Mouse (Mus musculus): ENCODE measurements at regions not wholly inside any gene's neighbourhood (a gene's known extent, or its start where the extent isn't known, plus 50 kb on each side); places are given as distances from the start of the nearest gene placed in this dataset.

DNA sequence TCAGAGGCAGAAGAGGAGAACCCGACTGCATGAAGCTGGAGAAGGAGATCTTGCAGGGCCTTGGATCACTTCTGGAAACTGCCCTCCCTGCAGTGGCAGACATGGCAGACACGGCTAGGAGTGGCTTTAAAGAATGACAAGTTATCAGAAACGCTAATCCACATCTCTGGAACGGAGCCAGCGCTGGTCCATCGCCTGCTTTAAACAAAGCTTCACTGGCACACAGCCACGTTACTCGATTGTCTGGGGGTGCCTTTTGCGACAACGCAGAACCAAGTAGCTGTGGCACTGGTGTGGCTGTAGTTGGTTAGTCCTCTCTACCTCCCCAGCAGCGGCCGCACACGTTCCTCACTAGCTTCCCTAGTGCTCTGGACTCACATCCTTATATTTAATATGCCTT lies 147.0 kb downstream of the Mreg start:
- Histone ChIP-seq H3K4me2 (ENCODE audit: low read length) (peak overlapping the region; percentile 29), H3K27me3 (ENCODE audit: control insufficient read depth, insufficient read depth, low read depth, low read length) (no peaks in the 10 kb centered on the region), H3K9ac (ENCODE audit: low read depth, low read length) (no peak overlapping the region), H3K27ac (ENCODE audit: low read length) (no peak overlapping the region), H3K36me3 (ENCODE audit: control insufficient read depth, insufficient read depth, low read length) (no peaks in the 10 kb centered on the region), H3K4me1 (ENCODE audit: control insufficient read depth, insufficient read depth, low read length) (0 out of 2 replicates have a peak, but pooled peaks cover 2% of the 10 kb centered on the region), H3K4me3 (ENCODE audit: low read depth, low read length) (0 out of 2 replicates have a peak overlapping the region, but pooled peaks have one; percentile 6), H3K9me3 (replicated peaks; ENCODE audit: control insufficient read depth, low read length, poor library complexity, severe bottlenecking) (no peaks in the 10 kb centered on the region)
- peak; percentile 52; the same call in 1 of the 2 replicates for ATAC-seq
- WGBS = 31% methylated on average over 13 of the region's 13 CpGs

DNA sequence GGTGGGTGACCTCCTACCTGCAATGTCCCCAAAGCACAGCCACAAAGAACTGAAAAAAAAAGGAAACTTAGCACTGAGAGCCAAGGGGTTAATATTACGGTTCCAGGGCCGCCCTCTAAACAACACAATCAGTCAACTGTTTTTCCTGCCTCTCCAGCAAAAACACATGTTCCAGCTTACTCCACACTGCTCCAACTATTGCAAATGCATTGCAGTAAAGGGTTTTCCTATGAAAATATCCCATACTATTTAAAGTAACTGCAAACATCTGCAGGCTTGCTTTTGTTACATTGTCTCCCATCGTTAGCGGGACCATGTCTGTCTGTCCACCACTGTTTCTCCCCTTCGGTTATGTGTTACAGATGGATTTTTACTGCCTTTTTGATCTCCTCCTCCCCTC lies 151.7 kb downstream of the Mreg start:
- Histone ChIP-seq H3K27ac (ENCODE audit: low read length) (no peak overlapping the region), H3K4me1 (ENCODE audit: control insufficient read depth, insufficient read depth, low read length) (no peaks in the 10 kb centered on the region), H3K4me3 (ENCODE audit: low read depth, low read length) (no peak overlapping the region), H3K9ac (ENCODE audit: low read depth, low read length) (no peak overlapping the region), H3K9me3 (replicated peaks; ENCODE audit: control insufficient read depth, low read length, poor library complexity, severe bottlenecking) (no peaks in the 10 kb centered on the region), H3K4me2 (ENCODE audit: low read length) (no peak overlapping the region), H3K27me3 (ENCODE audit: control insufficient read depth, insufficient read depth, low read depth, low read length) (no peaks in the 10 kb centered on the region), H3K36me3 (ENCODE audit: control insufficient read depth, insufficient read depth, low read length) (no peaks in the 10 kb centered on the region)
- no peak for ATAC-seq
- 67% methylated on average over 5 of the region's 5 CpGs for WGBS

DNA sequence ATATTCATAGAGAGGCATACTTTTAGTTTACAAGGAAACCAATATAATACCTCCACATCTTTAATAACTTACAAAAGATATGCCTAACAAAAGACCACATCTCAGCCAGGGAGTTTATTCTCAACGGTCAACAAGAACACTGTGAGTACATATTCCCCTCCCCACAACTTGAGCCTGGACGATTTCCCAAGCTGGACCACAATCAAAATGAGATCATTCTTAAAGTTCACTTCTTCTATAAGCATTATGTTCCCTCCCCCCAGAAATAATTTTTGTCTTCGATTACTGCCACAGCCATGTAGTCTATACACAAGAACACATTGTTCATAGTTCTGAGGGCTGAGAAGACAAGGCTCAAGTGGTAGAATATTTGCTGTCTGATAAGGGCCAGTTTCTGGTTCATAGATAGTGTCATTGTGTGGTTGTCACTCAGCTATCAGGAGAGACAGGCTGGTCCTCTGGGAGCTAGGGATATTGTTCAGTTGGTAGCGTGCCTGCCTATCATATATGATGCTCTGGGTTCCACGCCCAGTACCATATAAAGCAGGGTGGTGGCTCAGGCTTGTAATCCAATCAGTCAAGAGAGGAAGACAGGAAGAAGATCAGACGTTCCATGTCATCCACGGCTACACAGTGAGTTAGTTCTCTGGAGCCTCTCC lies 153.9 kb downstream of the Mreg start:
- no peak overlapping the region for H3K4me3 ChIP-seq (ENCODE audit: low read depth, low read length)
- ATAC-seq = no peak
- H3K4me2 ChIP-seq (ENCODE audit: low read length) = no peak overlapping the region
- H3K27me3 ChIP-seq (ENCODE audit: control insufficient read depth, insufficient read depth, low read depth, low read length) = no peaks in the 10 kb centered on the region
- H3K36me3 ChIP-seq (ENCODE audit: control insufficient read depth, insufficient read depth, low read length) = no peaks in the 10 kb centered on the region
- 84% methylated on average over 7 of the region's 7 CpGs for WGBS
- H3K27ac ChIP-seq (ENCODE audit: low read length) = no peak overlapping the region
- no peaks in the 10 kb centered on the region for H3K4me1 ChIP-seq (ENCODE audit: control insufficient read depth, insufficient read depth, low read length)
- no peaks in the 10 kb centered on the region for H3K9me3 ChIP-seq (replicated peaks; ENCODE audit: control insufficient read depth, low read length, poor library complexity, severe bottlenecking)
- H3K9ac ChIP-seq (ENCODE audit: low read depth, low read length) = no peak overlapping the region

DNA sequence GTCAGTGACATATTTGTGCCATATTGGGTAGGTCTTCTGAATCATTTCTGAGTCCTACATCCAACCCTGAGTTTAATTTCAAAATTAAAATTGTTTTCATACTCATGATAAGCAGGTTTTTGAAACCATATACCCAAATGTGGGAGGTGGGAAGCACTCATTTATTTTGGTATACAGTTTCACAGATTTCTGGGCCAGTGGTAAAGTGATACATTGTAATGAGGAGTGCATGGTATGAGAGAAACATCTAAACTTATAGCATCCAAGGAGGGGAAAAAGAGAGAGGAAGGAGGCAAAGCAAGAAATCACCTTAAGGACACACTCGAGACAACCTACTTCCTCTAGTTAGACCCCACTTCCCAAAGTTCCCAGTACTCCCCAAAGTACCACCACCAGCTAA lies 157.6 kb downstream of the Mreg start:
- Histone ChIP-seq H3K4me3 (ENCODE audit: low read depth, low read length) (no peak overlapping the region), H3K36me3 (ENCODE audit: control insufficient read depth, insufficient read depth, low read length) (no peaks in the 10 kb centered on the region), H3K27me3 (ENCODE audit: control insufficient read depth, insufficient read depth, low read depth, low read length) (no peaks in the 10 kb centered on the region), H3K4me2 (ENCODE audit: low read length) (no peak overlapping the region), H3K27ac (ENCODE audit: low read length) (no peak overlapping the region), H3K9me3 (replicated peaks; ENCODE audit: control insufficient read depth, low read length, poor library complexity, severe bottlenecking) (no peaks in the 10 kb centered on the region), H3K9ac (ENCODE audit: low read depth, low read length) (no peak overlapping the region), H3K4me1 (ENCODE audit: control insufficient read depth, insufficient read depth, low read length) (no peaks in the 10 kb centered on the region)
- no peak for ATAC-seq
- WGBS = 100% methylated on average over 1 of the region's 1 CpGs

DNA sequence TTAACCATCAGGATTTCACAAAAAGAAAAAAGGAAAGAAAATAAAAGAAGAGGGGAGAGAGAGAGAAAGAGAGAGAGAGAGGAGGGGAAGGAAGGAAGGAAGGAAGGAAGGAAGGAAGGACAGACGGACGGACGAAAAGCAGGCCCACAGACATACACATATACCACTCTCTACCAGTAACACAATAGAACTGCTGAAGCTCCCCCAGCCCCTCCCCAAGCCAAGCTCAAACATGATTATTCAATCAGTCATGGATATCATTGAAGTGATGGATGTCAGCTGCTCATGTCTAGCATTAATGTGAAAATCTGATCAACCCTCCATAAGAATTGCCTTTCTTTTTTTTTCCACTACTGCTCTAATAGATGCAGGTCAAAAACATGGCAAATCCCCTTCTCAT lies 161.2 kb downstream of the Mreg start:
- Histone ChIP-seq H3K4me2 (ENCODE audit: low read length) (no peak overlapping the region), H3K27me3 (ENCODE audit: control insufficient read depth, insufficient read depth, low read depth, low read length) (no peaks in the 10 kb centered on the region), H3K9ac (ENCODE audit: low read depth, low read length) (no peak overlapping the region), H3K36me3 (ENCODE audit: control insufficient read depth, insufficient read depth, low read length) (no peaks in the 10 kb centered on the region), H3K9me3 (replicated peaks; ENCODE audit: control insufficient read depth, low read length, poor library complexity, severe bottlenecking) (no peaks in the 10 kb centered on the region), H3K4me3 (ENCODE audit: low read depth, low read length) (no peak overlapping the region), H3K27ac (ENCODE audit: low read length) (no peak overlapping the region), H3K4me1 (ENCODE audit: control insufficient read depth, insufficient read depth, low read length) (no peaks in the 10 kb centered on the region)
- no peak for ATAC-seq
- WGBS = 81% methylated on average over 3 of the region's 3 CpGs

DNA sequence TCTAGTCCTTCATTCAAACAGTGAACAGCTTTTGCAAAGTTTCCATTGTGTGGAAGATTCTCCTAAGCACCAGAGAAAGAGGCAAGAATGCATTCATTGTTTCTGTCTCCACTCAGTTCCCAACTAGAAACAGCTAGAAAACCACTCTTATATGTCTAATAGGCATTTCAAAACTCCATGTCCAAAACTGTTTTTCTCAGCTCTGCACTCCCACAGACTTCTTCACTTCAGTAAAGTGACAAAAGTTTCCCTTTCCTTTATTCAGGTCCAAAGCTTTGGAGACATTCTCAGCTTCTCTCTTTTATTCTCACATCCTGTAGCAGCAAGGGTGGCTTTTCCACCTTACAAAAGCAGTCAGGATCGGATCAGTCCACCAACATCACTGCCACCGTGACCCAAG lies 166.0 kb downstream of the Mreg start:
- no peaks in the 10 kb centered on the region for H3K4me1 ChIP-seq (ENCODE audit: control insufficient read depth, insufficient read depth, low read length)
- WGBS = 66% methylated on average over 2 of the region's 2 CpGs
- H3K9ac ChIP-seq (ENCODE audit: low read depth, low read length) = no peak overlapping the region
- no peaks in the 10 kb centered on the region for H3K36me3 ChIP-seq (ENCODE audit: control insufficient read depth, insufficient read depth, low read length)
- no peaks in the 10 kb centered on the region for H3K27me3 ChIP-seq (ENCODE audit: control insufficient read depth, insufficient read depth, low read depth, low read length)
- H3K9me3 ChIP-seq (replicated peaks; ENCODE audit: control insufficient read depth, low read length, poor library complexity, severe bottlenecking) = no peaks in the 10 kb centered on the region
- no peak overlapping the region for H3K4me3 ChIP-seq (ENCODE audit: low read depth, low read length)
- H3K4me2 ChIP-seq (ENCODE audit: low read length) = no peak overlapping the region
- ATAC-seq = no peak
- H3K27ac ChIP-seq (ENCODE audit: low read length) = no peak overlapping the region

DNA sequence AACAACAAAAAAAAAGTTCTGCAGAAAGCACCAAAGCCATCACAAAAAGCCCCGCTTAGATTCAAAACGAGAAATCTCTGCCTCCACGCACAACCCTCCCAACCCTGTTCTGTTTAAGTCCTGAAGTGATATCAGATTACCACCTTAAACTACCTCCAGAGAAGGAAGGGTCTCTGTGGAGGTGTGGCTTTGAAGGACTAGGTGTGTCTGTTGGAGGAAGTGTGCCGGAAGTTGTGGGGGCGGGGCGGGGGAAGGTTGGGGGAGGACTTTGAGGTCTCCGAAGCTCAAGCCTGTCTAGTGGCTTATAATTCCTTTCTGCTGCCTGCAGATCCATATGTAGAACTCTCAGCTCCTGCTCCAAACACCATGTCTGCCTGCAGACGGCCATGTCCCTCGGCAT lies 173.6 kb downstream of the Mreg start:
- H3K4me2 ChIP-seq (ENCODE audit: low read length) = peak overlapping the region; percentile 6; the same call in 1 of the 2 replicates
- H3K27me3 ChIP-seq (ENCODE audit: control insufficient read depth, insufficient read depth, low read depth, low read length) = no peaks in the 10 kb centered on the region
- WGBS = 57% methylated on average over 9 of the region's 9 CpGs
- H3K36me3 ChIP-seq (ENCODE audit: control insufficient read depth, insufficient read depth, low read length) = no peaks in the 10 kb centered on the region
- H3K4me3 ChIP-seq (ENCODE audit: low read depth, low read length) = no peak overlapping the region
- H3K27ac ChIP-seq (ENCODE audit: low read length) = no peak overlapping the region
- H3K4me1 ChIP-seq (ENCODE audit: control insufficient read depth, insufficient read depth, low read length) = peaks cover 5% of the 10 kb centered on the region; the same call in 1 of the 2 replicates
- ATAC-seq = no peak
- no peaks in the 10 kb centered on the region for H3K9me3 ChIP-seq (replicated peaks; ENCODE audit: control insufficient read depth, low read length, poor library complexity, severe bottlenecking)
- H3K9ac ChIP-seq (ENCODE audit: low read depth, low read length) = no peak overlapping the region

DNA sequence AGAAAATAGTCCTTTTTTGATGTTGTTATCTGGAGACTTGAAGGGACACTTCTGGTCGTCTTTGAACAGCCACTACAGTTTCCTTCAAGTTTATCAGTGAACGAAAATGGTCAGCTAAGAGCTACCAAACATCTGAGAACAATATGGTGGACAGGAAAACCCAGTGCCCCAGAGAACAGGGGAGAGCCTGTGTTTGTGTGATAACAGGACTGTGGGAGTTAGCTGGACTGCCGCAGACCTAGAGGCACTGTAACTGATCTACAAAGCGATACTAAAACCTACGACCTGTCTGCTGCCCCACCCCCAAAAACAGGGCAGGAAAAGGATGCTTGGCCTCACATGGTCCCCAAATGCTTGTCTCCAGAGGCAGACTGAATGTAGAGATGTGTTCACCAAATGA lies 175.5 kb downstream of the Mreg start:
- H3K27me3 ChIP-seq (ENCODE audit: control insufficient read depth, insufficient read depth, low read depth, low read length) = no peaks in the 10 kb centered on the region
- no peak for ATAC-seq
- no peak overlapping the region for H3K27ac ChIP-seq (ENCODE audit: low read length)
- H3K9me3 ChIP-seq (replicated peaks; ENCODE audit: control insufficient read depth, low read length, poor library complexity, severe bottlenecking) = no peaks in the 10 kb centered on the region
- peaks cover 5% of the 10 kb centered on the region; the same call in 1 of the 2 replicates for H3K4me1 ChIP-seq (ENCODE audit: control insufficient read depth, insufficient read depth, low read length)
- 77% methylated on average over 5 of the region's 5 CpGs for WGBS
- H3K36me3 ChIP-seq (ENCODE audit: control insufficient read depth, insufficient read depth, low read length) = no peaks in the 10 kb centered on the region
- no peak overlapping the region for H3K4me3 ChIP-seq (ENCODE audit: low read depth, low read length)
- no peak overlapping the region for H3K9ac ChIP-seq (ENCODE audit: low read depth, low read length)
- no peak overlapping the region for H3K4me2 ChIP-seq (ENCODE audit: low read length)

DNA sequence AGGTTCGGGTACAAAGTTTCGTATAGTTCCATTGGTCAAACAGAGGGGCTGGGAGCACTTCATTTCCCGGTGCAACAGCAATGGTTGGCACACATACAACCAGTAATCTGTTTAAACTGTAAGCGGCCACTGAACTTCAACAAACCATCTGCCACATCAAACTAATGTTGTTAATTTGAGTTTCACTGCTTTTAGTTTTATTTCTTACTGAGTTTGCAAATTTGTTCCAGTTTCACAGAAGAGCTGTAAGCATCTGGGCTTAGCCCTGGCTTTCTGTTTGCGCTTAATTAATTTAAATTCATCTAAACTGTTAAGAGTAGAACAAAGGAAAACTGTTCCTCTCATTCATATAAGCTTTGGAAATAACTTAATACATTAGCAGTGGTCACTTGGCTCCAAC lies 176.0 kb downstream of the Mreg start:
- Histone ChIP-seq H3K27me3 (ENCODE audit: control insufficient read depth, insufficient read depth, low read depth, low read length) (no peaks in the 10 kb centered on the region), H3K9me3 (replicated peaks; ENCODE audit: control insufficient read depth, low read length, poor library complexity, severe bottlenecking) (no peaks in the 10 kb centered on the region), H3K4me3 (ENCODE audit: low read depth, low read length) (no peak overlapping the region), H3K9ac (ENCODE audit: low read depth, low read length) (no peak overlapping the region), H3K4me1 (ENCODE audit: control insufficient read depth, insufficient read depth, low read length) (peaks cover 5% of the 10 kb centered on the region; the same call in 1 of the 2 replicates), H3K27ac (ENCODE audit: low read length) (no peak overlapping the region), H3K36me3 (ENCODE audit: control insufficient read depth, insufficient read depth, low read length) (no peaks in the 10 kb centered on the region), H3K4me2 (ENCODE audit: low read length) (no peak overlapping the region)
- ATAC-seq = no peak
- 83% methylated on average over 5 of the region's 5 CpGs for WGBS
